Mouse (Mus musculus): ENCODE measurements around the gene Cggbp1. TPM values are rescaled to one million over a fixed set of nuclear protein-coding genes. Genes with fewer than 3 reads are reported as not detected.

Gene Cggbp1
- polyA plus RNA-seq, 1 experiment from 2014 or later: 91.9 TPM

- no peak for ATAC-seq (ENCODE audit: low FRiP score, low read depth)
- WGBS: 91% methylated on average over 1 of the region's 1 CpGs
- no peaks in the 10 kb centered on the region for H3K4me1 ChIP-seq
- no peak overlapping the region for H3K27ac ChIP-seq
- H3K27me3 ChIP-seq: no peaks in the 10 kb centered on the region
- H3K4me3 ChIP-seq: no peak overlapping the region
- H3K4me2 ChIP-seq (replicated peaks): no peak overlapping the region
- no peak overlapping the region for H3K9ac ChIP-seq
- H3K9me3 ChIP-seq: no peaks in the 10 kb centered on the region
- H3K36me3 ChIP-seq: no peaks in the 10 kb centered on the region
Measured at GRCm38 (mm10) chr16:64875822-64876221, 24.0 kb downstream of the Cggbp1 start.

GRCm38 (mm10) chr16:64876631-64877265 is 25.0 kb downstream of the Cggbp1 start:
- Histone ChIP-seq H3K4me1 (no peaks in the 10 kb centered on the region), H3K36me3 (no peaks in the 10 kb centered on the region), H3K4me3 (no peak overlapping the region), H3K9me3 (no peaks in the 10 kb centered on the region), H3K9ac (no peak overlapping the region), H3K27me3 (no peaks in the 10 kb centered on the region), H3K27ac (no peak overlapping the region), H3K4me2 (replicated peaks) (no peak overlapping the region)
- WGBS: 76% methylated on average over 4 of the region's 4 CpGs
- no peak for ATAC-seq (ENCODE audit: low FRiP score, low read depth)

GRCm38 (mm10) chr16:64877314-64877713 is 25.5 kb downstream of the Cggbp1 start:
- 89% methylated on average over 3 of the region's 3 CpGs for WGBS
- Histone ChIP-seq H3K9me3 (no peaks in the 10 kb centered on the region), H3K4me3 (no peak overlapping the region), H3K36me3 (no peaks in the 10 kb centered on the region), H3K27me3 (no peaks in the 10 kb centered on the region), H3K9ac (no peak overlapping the region), H3K4me1 (no peaks in the 10 kb centered on the region), H3K27ac (no peak overlapping the region), H3K4me2 (replicated peaks) (no peak overlapping the region)
- ATAC-seq (ENCODE audit: low FRiP score, low read depth): no peak

GRCm38 (mm10) chr16:64878611-64879132 is 26.9 kb downstream of the Cggbp1 start:
- Histone ChIP-seq H3K27ac (no peak overlapping the region), H3K27me3 (no peaks in the 10 kb centered on the region), H3K4me1 (no peaks in the 10 kb centered on the region), H3K9me3 (no peaks in the 10 kb centered on the region), H3K9ac (no peak overlapping the region), H3K36me3 (no peaks in the 10 kb centered on the region), H3K4me2 (replicated peaks) (no peak overlapping the region), H3K4me3 (no peak overlapping the region)
- WGBS: 65% methylated on average over 3 of the region's 3 CpGs
- no peak for ATAC-seq (ENCODE audit: low FRiP score, low read depth)

GRCm38 (mm10) chr16:64879735-64880134 is 27.9 kb downstream of the Cggbp1 start:
- Histone ChIP-seq H3K27ac (no peak overlapping the region), H3K4me3 (no peak overlapping the region), H3K9ac (no peak overlapping the region), H3K4me1 (peaks cover 7% of the 10 kb centered on the region), H3K9me3 (no peaks in the 10 kb centered on the region), H3K4me2 (replicated peaks) (no peak overlapping the region), H3K36me3 (no peaks in the 10 kb centered on the region), H3K27me3 (no peaks in the 10 kb centered on the region)
- WGBS: 78% methylated on average over 5 of the region's 5 CpGs
- no peak for ATAC-seq (ENCODE audit: low FRiP score, low read depth)

DNA sequence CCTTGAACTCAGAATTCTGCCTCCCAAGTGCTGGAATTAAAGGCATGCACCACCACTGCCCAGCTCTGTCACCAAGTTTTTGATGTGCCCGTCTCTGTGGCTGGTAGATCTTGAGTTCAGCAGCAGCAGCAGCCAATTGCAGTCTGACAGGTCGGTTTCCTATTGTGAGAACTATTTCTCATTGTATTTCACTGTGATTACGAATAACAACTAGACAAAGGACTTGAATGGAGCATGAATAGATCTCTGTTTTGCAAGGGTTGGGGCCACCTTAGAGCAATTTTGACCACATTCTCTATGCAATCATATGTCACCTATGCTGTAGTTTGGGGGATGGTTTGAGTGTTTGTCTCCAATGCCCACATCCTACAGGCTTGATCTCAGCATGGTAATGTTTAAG is 29.2 kb downstream of the Cggbp1 start:
- H3K4me1 ChIP-seq: peaks cover 7% of the 10 kb centered on the region
- H3K27ac ChIP-seq: no peak overlapping the region
- H3K27me3 ChIP-seq: no peaks in the 10 kb centered on the region
- no peaks in the 10 kb centered on the region for H3K36me3 ChIP-seq
- 84% methylated on average over 3 of the region's 3 CpGs for WGBS
- ATAC-seq (ENCODE audit: low FRiP score, low read depth): no peak
- H3K4me3 ChIP-seq: no peak overlapping the region
- H3K9ac ChIP-seq: no peak overlapping the region
- no peaks in the 10 kb centered on the region for H3K9me3 ChIP-seq
- H3K4me2 ChIP-seq (replicated peaks): no peak overlapping the region

- 76% methylated on average over 2 of the region's 2 CpGs for WGBS
- no peak for ATAC-seq (ENCODE audit: low FRiP score, low read depth)
- no peak overlapping the region for H3K4me3 ChIP-seq
- no peaks in the 10 kb centered on the region for H3K36me3 ChIP-seq
- no peak overlapping the region for H3K27ac ChIP-seq
- H3K27me3 ChIP-seq: no peaks in the 10 kb centered on the region
- H3K4me1 ChIP-seq: peaks cover 7% of the 10 kb centered on the region
- H3K9me3 ChIP-seq: no peaks in the 10 kb centered on the region
- H3K4me2 ChIP-seq (replicated peaks): no peak overlapping the region
- no peak overlapping the region for H3K9ac ChIP-seq
Measured at GRCm38 (mm10) chr16:64881442-64881841, 29.6 kb downstream of the Cggbp1 start.

DNA sequence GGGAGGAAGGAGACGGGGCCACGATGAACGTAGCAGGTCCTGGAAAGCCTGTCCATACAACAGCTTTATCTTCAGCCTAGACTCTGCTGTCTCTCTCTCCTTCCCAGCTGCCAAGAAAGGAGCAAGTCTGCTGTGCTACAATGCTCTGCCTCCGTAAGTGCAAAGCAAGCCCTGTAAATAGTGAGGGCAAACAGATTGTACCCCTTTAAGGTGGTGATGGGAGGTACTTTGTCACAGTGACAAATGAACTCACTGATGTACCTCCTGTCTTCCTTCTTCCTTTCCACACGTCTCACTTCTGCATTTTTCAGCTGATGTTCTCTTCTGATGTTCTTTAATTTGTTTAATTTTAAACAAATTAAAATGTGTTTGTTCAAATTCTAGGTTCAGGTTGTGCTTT is 32.1 kb downstream of the Cggbp1 start:
- no peaks in the 10 kb centered on the region for H3K36me3 ChIP-seq
- H3K27ac ChIP-seq: no peak overlapping the region
- no peak overlapping the region for H3K4me3 ChIP-seq
- no peak for ATAC-seq (ENCODE audit: low FRiP score, low read depth)
- H3K27me3 ChIP-seq: no peaks in the 10 kb centered on the region
- 52% methylated on average over 5 of the region's 5 CpGs for WGBS
- peaks cover 3% of the 10 kb centered on the region; the same call in 1 of the 2 replicates for H3K9me3 ChIP-seq
- no peak overlapping the region for H3K4me2 ChIP-seq (replicated peaks)
- H3K9ac ChIP-seq: no peak overlapping the region
- H3K4me1 ChIP-seq: peaks cover 7% of the 10 kb centered on the region

DNA sequence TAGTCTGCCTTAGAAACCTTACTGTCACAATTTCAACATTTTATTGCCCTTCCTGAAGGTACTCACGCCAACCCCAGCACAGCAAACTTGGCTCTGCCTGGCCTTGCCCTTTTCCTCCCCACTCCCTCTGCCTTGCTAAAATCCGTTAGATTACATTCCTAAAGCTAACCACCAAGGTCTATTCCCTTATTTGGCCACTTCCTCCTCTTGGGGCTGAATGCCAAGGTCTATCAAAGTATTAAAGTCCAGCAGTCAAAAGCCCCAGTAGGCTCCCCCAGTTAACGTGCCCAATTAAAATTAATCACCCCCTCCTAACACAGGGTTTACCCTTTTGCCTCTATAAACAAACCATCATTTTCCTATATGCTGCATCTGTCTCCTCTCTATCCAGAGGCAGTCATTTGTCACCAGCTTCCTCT is 32.6 kb downstream of the Cggbp1 start:
- peaks cover 5% of the 10 kb centered on the region; the same call in 1 of the 2 replicates for H3K9me3 ChIP-seq
- no peaks in the 10 kb centered on the region for H3K27me3 ChIP-seq
- no peak overlapping the region for H3K27ac ChIP-seq
- peaks cover 7% of the 10 kb centered on the region for H3K4me1 ChIP-seq
- H3K9ac ChIP-seq: no peak overlapping the region
- H3K4me2 ChIP-seq (replicated peaks): no peak overlapping the region
- ATAC-seq (ENCODE audit: low FRiP score, low read depth): peak; percentile 36; the same call in 1 of the 2 replicates
- WGBS: 6% methylated on average over 3 of the region's 3 CpGs
- no peaks in the 10 kb centered on the region for H3K36me3 ChIP-seq
- no peak overlapping the region for H3K4me3 ChIP-seq

- 29% methylated on average over 3 of the region's 3 CpGs for WGBS
- ATAC-seq (ENCODE audit: low FRiP score, low read depth): no peak
- Histone ChIP-seq H3K27ac (no peak overlapping the region), H3K4me2 (replicated peaks) (no peak overlapping the region), H3K27me3 (no peaks in the 10 kb centered on the region), H3K36me3 (no peaks in the 10 kb centered on the region), H3K9ac (no peak overlapping the region), H3K4me1 (peaks cover 7% of the 10 kb centered on the region), H3K9me3 (peaks cover 5% of the 10 kb centered on the region; the same call in 1 of the 2 replicates), H3K4me3 (no peak overlapping the region)
Measured at GRCm38 (mm10) chr16:64885142-64885541, 33.3 kb downstream of the Cggbp1 start.

GRCm38 (mm10) chr16:64885547-64885946 is 33.8 kb downstream of the Cggbp1 start:
- no peak for ATAC-seq (ENCODE audit: low FRiP score, low read depth)
- WGBS: 47% methylated on average over 4 of the region's 4 CpGs
- Histone ChIP-seq H3K4me3 (no peak overlapping the region), H3K9ac (no peak overlapping the region), H3K36me3 (no peaks in the 10 kb centered on the region), H3K4me2 (replicated peaks) (no peak overlapping the region), H3K27ac (no peak overlapping the region), H3K27me3 (no peaks in the 10 kb centered on the region), H3K4me1 (peaks cover 7% of the 10 kb centered on the region), H3K9me3 (peaks cover 5% of the 10 kb centered on the region; the same call in 1 of the 2 replicates)

GRCm38 (mm10) chr16:64889496-64889895 is 37.7 kb downstream of the Cggbp1 start:
- peaks cover 5% of the 10 kb centered on the region; the same call in 1 of the 2 replicates for H3K9me3 ChIP-seq
- no peak for ATAC-seq (ENCODE audit: low FRiP score, low read depth)
- no peak overlapping the region for H3K4me2 ChIP-seq (replicated peaks)
- WGBS: 89% methylated on average over 3 of the region's 3 CpGs
- H3K27me3 ChIP-seq: no peaks in the 10 kb centered on the region
- H3K27ac ChIP-seq: no peak overlapping the region
- no peak overlapping the region for H3K4me3 ChIP-seq
- no peak overlapping the region for H3K9ac ChIP-seq
- H3K4me1 ChIP-seq: peaks cover 2% of the 10 kb centered on the region
- H3K36me3 ChIP-seq: no peaks in the 10 kb centered on the region

- H3K36me3 ChIP-seq: no peaks in the 10 kb centered on the region
- H3K9me3 ChIP-seq: no peaks in the 10 kb centered on the region
- 71% methylated on average over 2 of the region's 2 CpGs for WGBS
- H3K4me2 ChIP-seq (replicated peaks): no peak overlapping the region
- H3K9ac ChIP-seq: no peak overlapping the region
- no peak for ATAC-seq (ENCODE audit: low FRiP score, low read depth)
- H3K27ac ChIP-seq: no peak overlapping the region
- no peaks in the 10 kb centered on the region for H3K27me3 ChIP-seq
- H3K4me3 ChIP-seq: no peak overlapping the region
- H3K4me1 ChIP-seq: no peaks in the 10 kb centered on the region
Measured at GRCm38 (mm10) chr16:64899084-64899483, 47.3 kb downstream of the Cggbp1 start.

Data from limb, embryonic 13.5 days (tissue).